Mouse (Mus musculus) CH12.LX (cell line): ENCODE data around the gene Gcnt3.

ENCODE experiments used
- CTCF ChIP-seq, 2 experiments: IDR thresholded peaks in 1 of 2; conservative IDR thresholded peaks in 1 of 2; 2 replicates each; pipeline ENCODE4 v1.5.1; 2011 to 2012; ENCODE audit warnings: low read depth in 2 of 2, low read length in 2 of 2, improper control_type of control experiment in 1 of 2, inconsistent platforms in 1 of 2, mild to moderate bottlenecking in 1 of 2, moderate library complexity in 1 of 2
- JUND ChIP-seq: conservative IDR thresholded peaks from 2 replicates; pipeline ENCODE4 v1.6.1; 2011; ENCODE audit warnings: low read depth, low read length, improper control_type of control experiment
- POLR2A ChIP-seq: IDR thresholded peaks from 2 replicates; pipeline ENCODE4 v1.6.1; 2011; ENCODE audit warnings: low read depth, mild to moderate bottlenecking, improper control_type of control experiment, low read length
- RAD21 ChIP-seq: IDR thresholded peaks from 2 replicates; pipeline ENCODE4 v1.6.1; 2011; ENCODE audit warnings: low read depth, mild to moderate bottlenecking, low read length, improper control_type of control experiment, moderate library complexity

DNA sequence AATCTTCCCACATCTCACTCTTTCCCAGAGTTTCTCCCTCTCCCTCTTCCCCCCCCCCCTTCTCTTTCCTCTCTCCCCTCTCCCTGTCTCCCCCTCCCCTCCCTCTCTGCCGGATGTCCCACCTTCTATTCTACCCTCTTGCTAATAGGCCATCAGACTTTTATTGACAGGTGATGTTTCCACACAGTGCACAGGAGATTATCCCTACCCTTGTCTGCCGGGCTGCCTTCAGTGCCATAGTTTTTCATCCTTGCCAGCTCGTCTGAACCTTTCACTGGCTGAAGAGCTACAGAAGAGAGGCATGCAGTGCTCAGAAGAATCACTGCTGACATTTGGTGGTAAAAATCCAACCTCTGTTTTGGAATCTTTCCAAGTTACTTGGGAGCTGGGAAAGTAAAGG is 15.5 kb upstream of the Gcnt3 start:
- TF ChIP-seq CTCF (conservative IDR thresholded peaks at IDR 0.05 in 1 of 2, IDR thresholded peaks at IDR 0.05 in 1 of 2; ENCODE audit: low read depth in 2 of 2, low read length in 2 of 2) (no peak), JUND (no peak), POLR2A (no peak), RAD21 (no peak)
